Mouse (Mus musculus): Measurements from ENCODE around the gene Sgsh.

GRCm38 (mm10) chr11:119382338-119382850, 27.1 kb upstream of the Sgsh start:
- TF ChIP-seq GATA1 (IDR thresholded peaks at IDR 0.05; ENCODE audit: borderline replicate concordance, low read length) (no peak), POLR2AphosphoS5 (IDR thresholded peaks at IDR 0.05; ENCODE audit: insufficient replicate concordance, low read depth, low read length) (no peak), CTCF (IDR thresholded peaks at IDR 0.05; ENCODE audit: low read depth, low read length) (no peak), TAL1 (conservative IDR thresholded peaks at IDR 0.05; ENCODE audit: low read depth, low read length) (no peak)

Data from G1E (cell line).